In genomic region chr2:85006600-85006999, GRCm38 (mm10) we compare ENCODE assay signal across 27 mouse cellular contexts. TPM values are rescaled to one million over a fixed set of nuclear protein-coding genes. Genes with fewer than 3 reads are reported as not detected.
DNase-seq lines count a peak whose midpoint lies in the region; ATAC-seq lines count a peak whose summit lies in the region.
"Had no signal": no experiment of that assay in that cellular context is flagged by ENCODE, and none has a peak within 500 bp of the region (broad histone marks: within the 10 kb centered on the region; RNA-seq: fewer than 3 reads in every experiment).

No protein-coding gene starts in this region.

- no peak for DNase-seq in heart, embryonic 10.5 days (ENCODE audit: low spot score)
- DNase-seq in heart, postnatal 14 days = no peak
- no peak for DNase-seq in liver, embryonic 11.5 days (ENCODE audit: low spot score)
- DNase-seq: adrenal gland, adult 2 months; adrenal gland, postnatal 10 days; adrenal gland, postnatal 25 days; cerebellum, adult 11 months; cerebellum, adult 18-20 months; cerebellum, adult 8-10 months; cerebellum, adult 9-11 months; cerebellum, postnatal 14 days; cerebellum, postnatal 36 days; embryo, embryonic 11 days had no signal

- intact Hi-C loops in heart, postnatal 14 days (cut with DNase I) = loop anchor here (5.0 kb wide), 1 partner anchor 114 kb away; no protein-coding TSS in a partner anchor

- 0 out of 2 replicates have a peak overlapping the region, but pooled peaks have one; percentile 31 for H3K27ac ChIP-seq in heart, embryonic 10.5 days
- no peak overlapping the region for H3K27ac ChIP-seq in liver, embryonic 16.5 days (ENCODE audit: low read length)
- H3K27ac ChIP-seq in liver, embryonic 11.5 days (ENCODE audit: low read depth, low read length) = no peak overlapping the region
- H3K27ac ChIP-seq: embryonic facial prominence, embryonic 13.5 days; embryonic facial prominence, embryonic 15.5 days; forebrain, embryonic 10.5 days; forebrain, embryonic 12.5 days had no signal

- no peak overlapping the region for H3K4me2 ChIP-seq in liver, embryonic 16.5 days (ENCODE audit: low read depth, low read length)
- no peak overlapping the region for H3K4me2 ChIP-seq in liver, embryonic 11.5 days
- H3K4me2 ChIP-seq: embryonic facial prominence, embryonic 13.5 days; embryonic facial prominence, embryonic 15.5 days; forebrain, embryonic 12.5 days had no signal

- H3K4me3 ChIP-seq in heart, embryonic 10.5 days = no peak overlapping the region
- no peak overlapping the region for H3K4me3 ChIP-seq in liver, embryonic 16.5 days (ENCODE audit: low read depth, low read length)
- no peak overlapping the region for H3K4me3 ChIP-seq in liver, embryonic 11.5 days (ENCODE audit: low read depth, low read length)
- H3K4me3 ChIP-seq: embryonic facial prominence, embryonic 13.5 days; embryonic facial prominence, embryonic 15.5 days; erythroblast, embryonic 14.5 days; forebrain, embryonic 10.5 days; forebrain, embryonic 12.5 days had no signal

- H3K27me3 ChIP-seq in heart, embryonic 10.5 days (ENCODE audit: insufficient read depth, poor library complexity, severe bottlenecking) = no peaks in the 10 kb centered on the region
- H3K27me3 ChIP-seq in liver, embryonic 16.5 days (ENCODE audit: control insufficient read depth, insufficient read depth, low read depth, low read length) = no peaks in the 10 kb centered on the region; the same call in 1 of the 2 replicates
- no peaks in the 10 kb centered on the region for H3K27me3 ChIP-seq in liver, embryonic 11.5 days (replicated peaks; ENCODE audit: control insufficient read depth, insufficient read depth, low read length)
- H3K27me3 ChIP-seq: embryonic facial prominence, embryonic 13.5 days; embryonic facial prominence, embryonic 15.5 days; forebrain, embryonic 12.5 days had no signal

- ATAC-seq in liver, embryonic 16.5 days (ENCODE audit: low read depth) = peak; percentile 59; the same call in 1 of the 2 replicates
- ATAC-seq in liver, embryonic 11.5 days (replicated peaks; ENCODE audit: low FRiP score) = no peak
- ATAC-seq: forebrain, embryonic 16.5 days had no signal

- WGBS in heart, embryonic 10.5 days = 57% methylated on average over 7 of the region's 7 CpGs
- 65% methylated on average over 7 of the region's 7 CpGs for WGBS in liver, embryonic 16.5 days (ENCODE audit: insufficient replicate concordance)
- WGBS in liver, embryonic 11.5 days = 87% methylated on average over 7 of the region's 7 CpGs

- no peaks in the 10 kb centered on the region for H3K36me3 ChIP-seq in heart, embryonic 10.5 days
- H3K36me3 ChIP-seq in liver, embryonic 16.5 days (ENCODE audit: control insufficient read depth, insufficient read depth) = no peaks in the 10 kb centered on the region
- H3K36me3 ChIP-seq in liver, embryonic 11.5 days (ENCODE audit: control insufficient read depth, insufficient read depth, low read length) = no peaks in the 10 kb centered on the region
- H3K36me3 ChIP-seq: embryonic facial prominence, embryonic 13.5 days; embryonic facial prominence, embryonic 15.5 days; forebrain, embryonic 10.5 days; forebrain, embryonic 12.5 days had no signal

- H3K9ac ChIP-seq in liver, embryonic 16.5 days (ENCODE audit: low read depth, low read length) = no peak overlapping the region
- no peak overlapping the region for H3K9ac ChIP-seq in liver, embryonic 11.5 days (ENCODE audit: low read depth, low read length)
- H3K9ac ChIP-seq: embryonic facial prominence, embryonic 13.5 days; embryonic facial prominence, embryonic 15.5 days; forebrain, embryonic 12.5 days had no signal

- peaks cover 50% of the 10 kb centered on the region for H3K4me1 ChIP-seq in heart, embryonic 10.5 days
- peaks cover 25% of the 10 kb centered on the region for H3K4me1 ChIP-seq in liver, embryonic 16.5 days (ENCODE audit: control insufficient read depth, low read depth, low read length)
- H3K4me1 ChIP-seq in liver, embryonic 11.5 days (replicated peaks; ENCODE audit: control insufficient read depth, insufficient read depth, low read length) = peaks cover 6% of the 10 kb centered on the region
- H3K4me1 ChIP-seq: embryonic facial prominence, embryonic 13.5 days; embryonic facial prominence, embryonic 15.5 days; forebrain, embryonic 12.5 days had no signal

- H3K9me3 ChIP-seq in heart, embryonic 10.5 days = no peaks in the 10 kb centered on the region
- H3K9me3 ChIP-seq in liver, embryonic 16.5 days (replicated peaks; ENCODE audit: control insufficient read depth, low read length) = no peaks in the 10 kb centered on the region
- H3K9me3 ChIP-seq in liver, embryonic 11.5 days (ENCODE audit: control insufficient read depth, low read length) = no peaks in the 10 kb centered on the region
- H3K9me3 ChIP-seq: embryonic facial prominence, embryonic 13.5 days; embryonic facial prominence, embryonic 15.5 days; forebrain, embryonic 10.5 days; forebrain, embryonic 12.5 days had no signal

RNA-seq across cellular contexts. Expression of gene Prg3, which starts 18.6 kb away (rescaled TPM):
- 0.31 TPM in 1 of 2 replicates, not detected in the other for polyA plus RNA-seq in heart, embryonic 10.5 days (2016; fragmentation: Nextera tagmentation; extraction: Ambion mirVana)
- total RNA-seq in heart, postnatal 14 days (2021) = not detected
- polyA plus RNA-seq in liver, embryonic 16.5 days (2015; fragmentation: Nextera tagmentation; extraction: Ambion mirVana) = 5.0 and 5.6 TPM in 2 replicates
- 10.2 and 16.7 TPM in 2 replicates for polyA plus RNA-seq in liver, embryonic 11.5 days (2014; fragmentation: Nextera tagmentation; extraction: Ambion mirVana)
- total RNA-seq: adrenal gland, adult 2 months; adrenal gland, postnatal 25 days; ES-E14; MEL had no signal
- polyA plus RNA-seq: adrenal gland, adult 2 months; brain, embryonic 14.5 days; C2C12; embryonic facial prominence, embryonic 11.5 days; embryonic facial prominence, embryonic 15.5 days; forebrain, embryonic 10.5 days; forebrain, embryonic 12.5 days; forebrain, embryonic 14.5 days; forebrain, embryonic 16.5 days had no signal

RNA-seq across cellular contexts. Expression of gene Prg2, which starts 26.3 kb away (rescaled TPM):
- 0.64 TPM in 1 of 2 replicates, not detected in the other for polyA plus RNA-seq in heart, embryonic 10.5 days (2016; fragmentation: Nextera tagmentation; extraction: Ambion mirVana)
- not detected for total RNA-seq in heart, postnatal 14 days (2021)
- 71.0 and 84.0 TPM in 2 replicates for polyA plus RNA-seq in liver, embryonic 16.5 days (2015; fragmentation: Nextera tagmentation; extraction: Ambion mirVana)
- 67.2 and 96.9 TPM in 2 replicates for polyA plus RNA-seq in liver, embryonic 11.5 days (2014; fragmentation: Nextera tagmentation; extraction: Ambion mirVana)
- total RNA-seq: adrenal gland, adult 2 months; adrenal gland, postnatal 25 days; ES-E14 had no signal
- polyA plus RNA-seq: adrenal gland, adult 2 months; C2C12; embryonic facial prominence, embryonic 15.5 days; erythroblast, embryonic 14.5 days; forebrain, embryonic 10.5 days; forebrain, embryonic 12.5 days; forebrain, embryonic 14.5 days; forebrain, embryonic 16.5 days had no signal

RNA-seq across cellular contexts. Expression of gene Ssrp1, which starts 30.4 kb away (rescaled TPM):
- polyA plus RNA-seq in heart, embryonic 10.5 days (2016; fragmentation: Nextera tagmentation; extraction: Ambion mirVana) = 223 and 273 TPM in 2 replicates
- 10 to 100 TPM; 43.7 to 46.1 TPM for total RNA-seq in heart, postnatal 14 days (2021)
- polyA plus RNA-seq in liver, embryonic 16.5 days (2015; fragmentation: Nextera tagmentation; extraction: Ambion mirVana) = 127 and 134 TPM in 2 replicates
- 338 and 381 TPM in 2 replicates for polyA plus RNA-seq in liver, embryonic 11.5 days (2014; fragmentation: Nextera tagmentation; extraction: Ambion mirVana)

RNA-seq across cellular contexts. Expression of gene P2rx3, which starts 30.7 kb away (rescaled TPM):
- 1.1 and 1.6 TPM in 2 replicates for polyA plus RNA-seq in heart, embryonic 10.5 days (2016; fragmentation: Nextera tagmentation; extraction: Ambion mirVana)
- total RNA-seq in heart, postnatal 14 days (2021) = under 1 TPM; 0.14 to 0.24 TPM
- 0.46 and 0.55 TPM in 2 replicates for polyA plus RNA-seq in liver, embryonic 16.5 days (2015; fragmentation: Nextera tagmentation; extraction: Ambion mirVana)
- polyA plus RNA-seq in liver, embryonic 11.5 days (2014; fragmentation: Nextera tagmentation; extraction: Ambion mirVana) = 0.95 and 1.1 TPM in 2 replicates
- total RNA-seq: common myeloid progenitor, adult 5-6 weeks; MEL had no signal
- polyA plus RNA-seq: erythroblast, embryonic 14.5 days had no signal

RNA-seq across cellular contexts. Expression of gene Tnks1bp1, which starts 41.2 kb away (rescaled TPM):
- polyA plus RNA-seq in heart, embryonic 10.5 days (2016; fragmentation: Nextera tagmentation; extraction: Ambion mirVana) = 24.7 and 25.9 TPM in 2 replicates
- 10 to 100 TPM; 84.7 to 87.5 TPM for total RNA-seq in heart, postnatal 14 days (2021)
- polyA plus RNA-seq in liver, embryonic 16.5 days (2015; fragmentation: Nextera tagmentation; extraction: Ambion mirVana) = 5.4 and 6.4 TPM in 2 replicates
- polyA plus RNA-seq in liver, embryonic 11.5 days (2014; fragmentation: Nextera tagmentation; extraction: Ambion mirVana) = 3.4 and 3.7 TPM in 2 replicates

Comparison
In these comparisons a context has a peak if more than half of its experiments do, and no peak if none do; other contexts are left out.
1. RNA of gene Prg2, which starts 26.3 kb away (polyA plus RNA-seq): 71.0 to 84.0 TPM in liver, embryonic 16.5 days and 67.2 to 96.9 TPM in liver, embryonic 11.5 days; 0.64 TPM in heart, embryonic 10.5 days; every median in the first group is over 10 times any median in the second.